Mouse (Mus musculus) c-Kit-negative CD71-positive TER-119-positive erythroid progenitor cells, embryonic 14.5 days (primary cell): ENCODE measurements around the gene Agpat4.
A peak's percentile ranks its signal among the peaks of the same experiment; 100 is the strongest.
"Not testable (repeated sequence)": the region's sequence is repeated elsewhere in the genome, so short reads cannot be mapped to it uniquely, and the experiment has no call there.

Experiments used
- DNase-seq: peaks from one replicate; pipeline ENCODE4 v3.0.0-alpha.2; 2013; ENCODE audit warnings: low read depth, low spot score

The Agpat4 gene

DNA sequence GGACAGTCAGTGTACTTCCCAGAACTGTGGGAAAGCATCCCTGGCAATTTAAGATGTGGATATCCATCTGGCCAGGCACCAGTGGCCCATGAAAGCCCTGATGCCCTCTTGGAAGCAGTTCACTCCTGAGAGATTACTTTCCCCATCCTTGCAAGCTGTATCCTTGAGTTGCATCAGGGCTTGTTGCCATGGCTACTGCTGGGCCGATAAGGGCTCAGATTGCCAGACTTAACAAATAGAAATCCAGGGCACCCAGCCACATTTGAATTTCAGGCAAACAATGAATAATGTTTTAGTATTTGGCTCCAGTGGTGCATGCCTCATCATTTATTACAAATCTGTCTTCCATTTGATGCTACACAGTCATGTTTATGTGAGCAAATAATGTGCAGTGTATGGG, 69.3 kb downstream of the Agpat4 start:
- no peak for DNase-seq

DNA sequence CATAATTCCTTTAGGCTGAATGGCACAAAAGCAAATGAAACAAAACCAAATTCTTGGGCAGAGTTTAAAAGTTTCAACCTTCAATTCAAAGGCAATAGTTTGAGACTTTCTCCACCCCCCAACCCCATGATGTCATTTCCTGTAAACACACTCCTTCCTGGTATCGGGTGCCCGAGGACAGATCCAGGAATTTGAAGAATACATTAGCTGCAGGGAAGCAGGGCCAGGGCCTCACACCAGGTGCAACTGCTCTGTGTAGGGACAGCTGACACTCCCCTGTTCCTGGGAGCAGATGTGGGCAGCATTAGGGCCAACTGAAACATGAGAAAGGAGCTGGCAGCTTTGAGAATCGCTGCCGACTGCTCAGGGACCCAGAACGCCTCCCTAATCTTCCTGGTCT, 76.6 kb downstream of the Agpat4 start:
- no peak for DNase-seq

- no peak for DNase-seq
Measured at GRCm38 (mm10) chr17:12195604-12196003, 77.1 kb downstream of the Agpat4 start.

DNA sequence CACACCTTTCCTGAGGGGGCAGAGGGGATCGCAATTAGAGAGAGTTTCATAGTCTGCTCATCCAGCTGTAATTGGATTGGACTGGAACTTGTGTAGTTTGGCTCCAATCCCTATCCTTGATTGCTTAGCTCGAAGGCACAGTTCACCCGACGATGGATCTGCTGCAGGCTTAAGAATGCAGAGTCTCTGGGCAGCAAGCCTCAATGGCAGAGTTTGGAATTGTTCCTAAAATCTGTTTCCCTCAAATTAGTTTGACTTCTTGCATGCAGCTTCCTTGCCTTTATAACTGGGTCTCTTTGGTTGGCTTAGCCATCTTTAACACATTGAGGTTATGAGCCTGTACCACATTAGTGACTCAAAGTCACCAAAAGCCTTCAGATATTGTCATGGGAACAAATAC, 81.4 kb downstream of the Agpat4 start:
- no peak for DNase-seq

DNA sequence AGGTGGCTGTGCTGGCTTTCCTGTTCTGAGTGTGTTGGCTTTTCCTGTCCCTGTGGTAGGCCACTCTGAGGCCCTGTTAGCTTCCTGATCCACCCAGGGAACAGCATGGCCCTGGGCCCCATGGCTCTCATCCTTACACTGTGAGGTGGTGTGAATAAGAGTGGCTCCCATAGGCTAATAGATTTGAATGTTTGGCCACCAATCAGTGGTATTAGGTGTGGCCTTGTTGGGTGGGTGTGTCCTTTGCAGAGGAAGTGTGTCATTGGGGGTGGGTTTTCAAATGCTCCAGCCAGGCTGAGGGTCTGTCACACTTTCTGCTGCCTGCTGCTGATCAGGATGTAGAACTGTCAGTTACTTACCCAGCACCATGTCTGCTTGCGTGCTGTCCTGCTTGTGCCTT, 82.6 kb downstream of the Agpat4 start:
- no peak for DNase-seq

GRCm38 (mm10) chr17:12203414-12203897, 85.0 kb downstream of the Agpat4 start:
- DNase-seq, result no peak

- peak; percentile 66 for DNase-seq
Measured at GRCm38 (mm10) chr17:12204246-12204645, 85.7 kb downstream of the Agpat4 start.

DNA sequence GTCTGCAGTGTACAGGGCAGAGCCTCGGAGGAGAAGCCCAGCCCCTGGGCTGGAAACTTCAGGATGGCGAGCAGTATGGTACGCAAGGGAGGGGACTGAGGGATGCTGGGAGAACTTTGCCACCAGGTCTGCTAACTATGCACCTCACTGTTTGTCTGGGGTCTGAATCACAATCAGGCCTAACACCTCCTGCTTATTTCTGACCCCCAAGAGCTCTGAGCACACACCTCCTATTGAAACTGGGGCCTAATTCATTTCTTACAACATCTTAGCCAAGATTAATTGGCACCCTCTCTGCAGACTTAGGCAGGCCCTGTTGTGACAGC, 86.1 kb downstream of the Agpat4 start:
- no peak for DNase-seq

DNA sequence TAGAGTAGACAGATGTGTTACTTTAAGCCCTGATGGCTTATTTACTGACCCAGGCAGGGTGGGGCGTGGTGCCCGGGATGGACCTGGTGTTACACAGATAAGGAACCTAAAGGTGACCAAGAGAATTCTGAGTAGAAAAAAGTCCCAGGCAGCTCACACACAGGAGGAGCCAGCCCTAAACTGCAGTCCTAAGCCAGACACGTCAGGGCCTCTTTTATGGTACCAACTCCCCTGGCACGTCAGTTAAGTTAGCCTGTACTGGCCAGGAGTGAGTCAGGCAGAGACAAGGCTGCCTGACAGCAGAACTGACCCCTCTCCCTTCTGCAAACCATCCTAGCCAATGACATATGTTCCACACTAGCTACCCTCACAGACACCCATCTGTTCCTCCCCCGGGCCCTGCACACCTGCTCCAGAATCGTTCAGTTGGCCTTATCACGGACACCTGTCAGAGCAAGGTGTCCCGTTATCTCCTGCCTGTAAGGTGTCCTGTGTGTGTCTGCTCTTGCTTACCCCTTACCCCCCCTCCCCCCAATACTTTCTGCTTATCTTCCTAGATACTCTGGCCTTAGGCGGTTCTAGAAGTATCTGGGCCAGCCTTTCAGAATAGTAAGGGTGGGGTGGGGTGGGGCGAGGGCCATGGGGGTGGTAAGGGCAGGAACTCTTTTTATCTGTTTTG, 86.7 kb downstream of the Agpat4 start:
- peak; percentile 90 for DNase-seq

GRCm38 (mm10) chr17:12205694-12206075, 87.2 kb downstream of the Agpat4 start:
- no peak for DNase-seq

DNA sequence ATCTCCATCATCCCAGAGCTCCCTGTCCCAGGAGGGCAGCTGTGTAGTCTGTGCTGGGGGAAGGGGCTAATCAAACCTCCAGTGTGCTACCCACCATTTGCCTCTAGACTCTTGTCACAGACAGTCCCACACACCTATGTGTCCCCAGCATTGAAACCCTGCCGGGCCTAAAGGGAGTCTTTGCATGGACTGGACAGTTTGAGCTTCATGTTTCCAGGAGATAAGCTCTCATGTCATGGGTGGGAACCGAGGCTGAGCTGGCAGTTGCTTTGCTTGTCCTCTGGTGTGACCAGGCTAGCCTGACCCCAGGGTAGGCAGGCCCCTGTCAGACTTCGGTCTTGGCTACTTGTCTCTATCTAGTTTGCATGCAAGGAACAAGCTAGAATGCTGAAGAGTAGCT, 87.7 kb downstream of the Agpat4 start:
- DNase-seq, result peak; percentile 77

DNA sequence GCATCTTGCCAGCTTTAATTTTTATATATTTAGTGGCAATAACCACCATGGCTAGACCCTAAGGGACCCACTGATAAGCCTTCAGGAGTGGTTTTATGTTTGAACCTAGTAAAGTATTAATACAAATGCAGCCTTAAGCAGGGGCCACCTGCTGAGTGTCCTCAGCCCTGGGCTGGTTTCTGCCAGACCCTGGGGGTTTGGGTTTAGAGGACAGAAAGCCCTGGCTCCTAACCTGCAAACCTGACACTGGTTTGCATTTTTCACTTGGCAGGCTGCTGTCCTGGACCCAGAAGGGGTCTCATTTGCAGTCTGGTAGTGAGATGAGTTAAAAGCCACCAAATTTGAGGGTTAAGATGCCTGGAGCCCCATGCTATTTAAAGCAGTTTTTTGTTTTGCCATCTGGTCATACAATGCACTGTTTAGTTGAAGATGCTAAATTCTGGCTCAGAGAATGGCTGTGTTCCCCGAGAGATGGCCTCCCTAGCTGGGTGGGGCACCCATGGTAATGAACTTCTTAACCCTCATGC, 88.6 kb downstream of the Agpat4 start:
- no peak for DNase-seq

DNA sequence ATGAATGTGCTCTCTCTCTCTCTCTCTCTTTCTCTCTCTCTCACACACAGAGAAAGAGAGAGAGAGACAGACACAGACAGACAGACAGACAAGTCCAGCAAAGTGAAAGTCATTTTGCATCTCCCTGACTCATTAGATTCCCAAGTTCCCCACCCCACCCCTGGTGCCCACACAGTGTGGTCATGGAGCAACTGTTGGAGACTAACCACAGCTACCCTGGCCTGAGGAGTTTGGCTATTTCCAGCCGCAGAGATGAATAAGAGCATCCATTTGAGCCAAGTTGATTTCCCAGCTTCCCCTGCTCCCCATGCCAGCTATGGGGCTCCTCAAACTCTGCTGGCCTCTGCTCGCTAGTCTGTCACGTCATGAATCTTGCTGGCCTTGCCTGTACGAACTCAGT, 91.0 kb downstream of the Agpat4 start:
- DNase-seq, result no peak

- peak; percentile 83 for DNase-seq
Measured at GRCm38 (mm10) chr17:12210544-12211132, 92.1 kb downstream of the Agpat4 start.

- DNase-seq, result no peak
Measured at GRCm38 (mm10) chr17:12211890-12212289, 93.4 kb downstream of the Agpat4 start.

DNA sequence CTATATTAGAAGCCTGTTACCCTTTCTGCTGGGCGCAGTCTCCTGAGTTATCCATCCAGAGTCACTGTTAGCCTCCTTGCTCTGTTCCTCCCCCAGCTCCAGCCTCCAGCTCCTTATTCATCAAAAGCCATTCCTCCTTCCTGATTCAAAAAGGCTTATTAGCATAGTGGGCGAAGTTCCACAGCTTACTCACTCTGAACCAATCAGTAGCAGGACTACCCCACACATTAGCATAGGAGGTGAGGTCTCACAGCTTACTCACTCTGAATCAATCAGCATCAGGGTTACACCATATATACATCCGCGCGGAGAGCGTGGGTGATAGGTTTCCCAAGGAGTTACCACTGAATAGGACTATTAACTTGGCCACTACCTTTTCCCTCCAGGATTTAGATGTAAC, 93.8 kb downstream of the Agpat4 start:
- no peak for DNase-seq

DNA sequence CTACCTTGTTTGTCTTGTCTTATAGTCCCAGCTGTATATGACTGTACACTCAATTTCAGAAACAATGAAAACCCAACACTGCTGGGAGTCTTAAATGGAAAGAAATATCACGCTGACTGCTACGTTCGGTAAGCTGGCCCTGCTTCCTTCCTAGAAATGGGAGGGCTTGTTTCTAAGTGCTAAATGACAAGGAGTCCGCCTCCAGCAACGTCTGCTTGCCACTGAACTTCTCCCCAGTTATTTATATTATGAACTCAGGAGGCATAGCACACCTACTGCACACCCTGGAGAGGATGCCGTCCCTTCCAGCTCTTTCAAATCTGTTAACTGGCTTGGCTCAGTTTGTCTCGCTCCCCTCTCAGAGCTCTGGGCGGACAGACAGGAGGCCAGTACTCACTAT, 94.9 kb downstream of the Agpat4 start:
- no peak for DNase-seq

GRCm38 (mm10) chr17:12216224-12216623, 97.7 kb downstream of the Agpat4 start:
- peak; percentile 63 for DNase-seq

DNA sequence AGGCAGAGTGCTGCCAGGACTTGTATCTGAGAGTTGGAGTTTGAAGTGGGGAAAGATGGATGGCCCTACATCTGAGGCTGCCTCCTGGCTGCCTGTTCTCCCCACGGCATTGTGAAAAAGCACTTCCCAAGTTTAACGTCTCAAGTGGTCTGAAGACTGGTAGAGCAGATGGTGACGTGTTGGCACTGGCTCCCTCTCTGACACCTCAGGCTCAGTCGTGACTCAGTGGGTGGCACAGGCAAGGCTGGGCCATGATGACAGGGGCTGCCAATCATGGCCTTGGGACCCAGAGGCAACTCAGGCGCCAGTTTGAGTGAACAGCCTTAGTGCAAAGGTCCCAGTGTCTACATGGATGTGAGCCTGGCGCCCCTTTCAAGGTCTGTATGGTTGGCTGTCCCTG, 103.4 kb downstream of the Agpat4 start:
- no peak for DNase-seq

GRCm38 (mm10) chr17:12223682-12224081, 105.2 kb downstream of the Agpat4 start:
- DNase-seq, result no peak

DNA sequence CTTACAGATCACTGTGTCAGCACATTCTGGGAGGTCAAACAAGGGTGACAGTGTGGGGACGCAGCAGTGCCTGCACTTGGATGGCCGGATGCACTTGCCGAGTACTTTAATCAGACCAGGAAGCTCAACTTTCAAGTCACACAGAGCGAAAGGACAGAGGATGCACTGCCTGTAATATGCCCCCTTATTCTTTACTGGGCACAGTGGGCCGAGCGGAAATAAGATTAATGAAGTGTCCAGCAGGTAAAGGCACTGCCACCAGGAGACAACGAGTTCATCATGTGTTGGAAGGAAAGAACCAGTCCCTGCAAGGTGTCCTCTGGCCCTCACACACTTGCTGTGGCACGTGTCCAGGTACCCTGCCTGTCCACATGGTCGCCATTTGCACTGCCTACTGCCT, 105.6 kb downstream of the Agpat4 start:
- DNase-seq, result no peak

GRCm38 (mm10) chr17:12224551-12224950, 106.0 kb downstream of the Agpat4 start:
- DNase-seq, result not testable (repeated sequence)

DNA sequence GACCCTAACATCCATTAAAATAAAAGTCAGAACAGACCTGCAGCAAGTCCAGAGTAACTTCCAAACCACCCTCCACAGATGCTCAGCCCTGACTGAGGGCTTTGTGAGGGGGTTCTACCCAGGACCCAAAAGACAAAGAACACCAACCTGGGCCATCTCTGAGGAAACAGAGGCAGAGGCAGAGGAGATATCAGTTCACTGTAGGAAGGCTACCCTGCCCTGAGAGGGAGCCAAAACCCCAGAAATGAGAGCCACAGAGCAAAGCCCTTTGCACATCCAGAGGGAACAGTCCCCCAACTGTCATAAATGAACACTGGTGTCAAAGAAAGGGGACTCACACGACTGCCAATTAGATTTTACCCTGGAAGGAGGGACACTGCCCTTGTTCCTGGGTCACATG, 106.7 kb downstream of the Agpat4 start:
- DNase-seq, result no peak
